Mouse (Mus musculus) olfactory bulb, adult 2 months (tissue): ENCODE results near the gene Gm10803. TPM values are rescaled to one million over a fixed set of nuclear protein-coding genes. Genes with fewer than 3 reads are reported as not detected.

Experiments used
- H3K27ac ChIP-seq: fragments of 200-500 bp; 2 replicates; pipeline ENCODE4 v1.5.1; 2012; ENCODE audit warnings: low read depth, low read length; ENCODE audit not compliant: insufficient read depth
- H3K4me1 ChIP-seq: fragments of 200-500 bp; 2 replicates; pipeline ENCODE4 v1.6.1; 2012; ENCODE audit warnings: low read length; ENCODE audit not compliant: control insufficient read depth, insufficient read depth
- H3K4me3 ChIP-seq: fragments of 200-500 bp; 2 replicates; pipeline ENCODE4 v1.5.1; 2012; ENCODE audit warnings: mild to moderate bottlenecking, low read depth, low read length, moderate library complexity; ENCODE audit not compliant: insufficient read depth
- CTCF ChIP-seq: fragments of 200-500 bp; IDR thresholded peaks from 2 replicates; pipeline ENCODE4 v1.5.1; 2012; ENCODE audit warnings: low read depth, mild to moderate bottlenecking, low read length, moderate library complexity; ENCODE audit not compliant: insufficient read depth
- POLR2A ChIP-seq: fragments of 200-500 bp; IDR thresholded peaks from 2 replicates; pipeline ENCODE4 v1.6.1; 2012; ENCODE audit warnings: mild to moderate bottlenecking, low read depth, low read length, moderate library complexity; ENCODE audit not compliant: insufficient read depth
- WGBS: fragments of 180-500 bp; shearing (Covaris S2); methylation state at CpG from one replicate; pipeline ENCODE4 v1.1.7; 2018; 5-methylcytosine and 5-hydroxymethylcytosine counted together
- polyA plus RNA-seq: library from polyadenylated mRNA; stranded (reverse); fragments of >200 nt; gene quantifications from 2 replicates; pipeline ENCODE4 v1.2.4, GENCODE M21; 2012; ENCODE audit warnings: low replicate concordance; ENCODE audit not compliant: missing spikeins, insufficient read depth, insufficient read length

Gene Gm10803
- polyA plus RNA-seq, 1 experiment: not detected

DNA sequence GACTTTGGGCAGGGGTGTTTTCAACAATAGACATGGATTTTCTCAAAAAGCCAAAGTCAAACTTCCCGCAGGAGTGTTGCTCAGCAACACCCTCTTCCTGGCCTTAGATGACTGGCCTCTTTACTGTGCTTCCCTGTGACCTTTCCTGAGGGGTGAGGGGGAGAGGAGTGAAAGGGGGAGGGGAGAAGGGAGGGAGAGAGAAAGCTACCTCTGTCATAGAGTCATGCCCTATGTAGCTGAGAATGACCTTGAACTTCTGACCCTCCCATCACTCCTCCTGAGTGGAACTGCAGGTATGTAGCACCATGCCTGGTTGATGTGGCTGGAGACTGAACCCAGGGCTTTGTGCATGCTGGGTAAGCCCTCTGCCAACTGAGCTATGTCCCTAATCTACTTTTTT is 25.5 kb downstream of the Gm10803 start:
- H3K4me3 ChIP-seq: no peak overlapping the region
- 68% methylated on average over 1 of the region's 1 CpGs for WGBS
- TF ChIP-seq POLR2A (no peak), CTCF (no peak)
- H3K4me1 ChIP-seq: no peaks in the 10 kb centered on the region
- no peak overlapping the region for H3K27ac ChIP-seq

GRCm38 (mm10) chr2:93587446-93587845 is 27.1 kb downstream of the Gm10803 start:
- TF ChIP-seq CTCF (no peak), POLR2A (no peak)
- no peaks in the 10 kb centered on the region for H3K4me1 ChIP-seq
- no peak overlapping the region for H3K27ac ChIP-seq
- no peak overlapping the region for H3K4me3 ChIP-seq
- WGBS: 68% methylated on average over 6 of the region's 6 CpGs

- TF ChIP-seq CTCF (no peak), POLR2A (no peak)
- no peak overlapping the region for H3K4me3 ChIP-seq
- no peaks in the 10 kb centered on the region for H3K4me1 ChIP-seq
- H3K27ac ChIP-seq: no peak overlapping the region
- 85% methylated on average over 4 of the region's 4 CpGs for WGBS
These were observed 29.5 kb downstream of the Gm10803 start for GRCm38 (mm10) chr2:93589875-93590274.

GRCm38 (mm10) chr2:93591706-93592105 is 31.3 kb downstream of the Gm10803 start:
- WGBS: 72% methylated on average over 2 of the region's 2 CpGs
- TF ChIP-seq CTCF: no peak
- Histone ChIP-seq H3K27ac (no peak overlapping the region), H3K4me1 (no peaks in the 10 kb centered on the region), H3K4me3 (no peak overlapping the region)

- H3K4me3 ChIP-seq: no peak overlapping the region
- no peaks in the 10 kb centered on the region for H3K4me1 ChIP-seq
- WGBS: 66% methylated on average over 11 of the region's 11 CpGs
- TF ChIP-seq POLR2A (no peak), CTCF (no peak)
- no peak overlapping the region for H3K27ac ChIP-seq
These were observed 31.9 kb downstream of the Gm10803 start for GRCm38 (mm10) chr2:93592164-93592790.

- TF ChIP-seq POLR2A: no peak
- TF ChIP-seq CTCF: no peak
- 88% methylated on average over 10 of the region's 10 CpGs for WGBS
These were observed 32.8 kb downstream of the Gm10803 start for GRCm38 (mm10) chr2:93593121-93593520.

GRCm38 (mm10) chr2:93597145-93597544 is 36.8 kb downstream of the Gm10803 start:
- Histone ChIP-seq H3K27ac (no peak overlapping the region), H3K4me3 (no peak overlapping the region), H3K4me1 (peaks cover 9% of the 10 kb centered on the region)
- TF ChIP-seq CTCF: no peak
- WGBS: 84% methylated on average over 11 of the region's 11 CpGs

More at GRCm38 (mm10) chr2:93593121-93593520, 32.8 kb downstream of the Gm10803 start:
- Histone ChIP-seq H3K27ac (no peak overlapping the region), H3K4me3 (no peak overlapping the region), H3K4me1 (no peaks in the 10 kb centered on the region)

- TF ChIP-seq CTCF (no peak), POLR2A (no peak)
- WGBS: 53% methylated on average over 9 of the region's 9 CpGs
- Histone ChIP-seq H3K4me3 (no peak overlapping the region), H3K4me1 (peaks cover 9% of the 10 kb centered on the region), H3K27ac (no peak overlapping the region)
These were observed 39.4 kb downstream of the Gm10803 start for GRCm38 (mm10) chr2:93599731-93600130.

DNA sequence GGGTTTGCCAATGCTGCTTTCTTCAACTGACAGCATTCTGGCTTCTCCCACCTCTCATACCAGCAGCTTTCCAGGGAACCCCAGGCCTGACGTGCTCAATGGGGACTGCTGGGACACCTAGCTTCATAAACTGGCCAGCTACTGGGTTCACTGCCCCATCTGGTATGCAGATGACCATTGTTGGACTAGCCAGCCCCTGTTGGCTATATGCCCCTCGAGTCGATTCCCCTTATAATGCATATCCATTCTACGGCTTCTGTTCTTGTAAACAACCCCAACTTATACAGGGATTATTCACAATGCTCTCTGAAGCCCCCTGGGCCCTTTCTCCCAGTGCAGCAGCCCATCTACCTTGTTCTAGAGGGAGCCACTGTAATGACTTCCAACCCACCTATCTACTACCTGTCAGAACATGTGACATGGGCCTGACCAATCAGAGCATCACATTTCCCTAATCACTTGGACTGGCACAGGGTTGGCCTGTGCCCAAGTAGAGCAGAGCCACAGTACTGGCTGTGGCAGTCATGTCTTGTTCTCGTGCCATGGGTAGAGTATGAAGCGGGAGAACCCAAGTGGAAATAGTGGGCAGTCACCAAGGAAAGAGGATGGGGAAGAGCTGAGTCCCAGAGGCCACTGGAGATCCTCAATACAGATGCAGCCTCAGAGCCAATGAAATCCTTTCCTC is 44.4 kb downstream of the Gm10803 start:
- Histone ChIP-seq H3K4me1 (peaks cover 1% of the 10 kb centered on the region), H3K27ac (no peak overlapping the region), H3K4me3 (no peak overlapping the region)
- TF ChIP-seq CTCF: no peak
- TF ChIP-seq POLR2A: no peak
- WGBS: 76% methylated on average over 6 of the region's 6 CpGs

- H3K4me1 ChIP-seq: no peaks in the 10 kb centered on the region
- no peak for TF ChIP-seq POLR2A
- no peak for TF ChIP-seq CTCF
- 66% methylated on average over 3 of the region's 3 CpGs for WGBS
- no peak overlapping the region for H3K4me3 ChIP-seq
- H3K27ac ChIP-seq: no peak overlapping the region
These were observed 48.4 kb downstream of the Gm10803 start for GRCm38 (mm10) chr2:93608800-93609199.
